Mouse (Mus musculus) kidney, postnatal 14 days (tissue): Measurements from ENCODE around the gene Btbd9.
A peak's percentile ranks its signal among the peaks of the same experiment; 100 is the strongest.

Experiments used
- DNase-seq: peaks from one replicate; pipeline ENCODE4 v3.0.0; 2022; ENCODE audit warnings: mixed read lengths

The Btbd9 gene

GRCm38 (mm10) chr17:30378221-30379010 is 197.9 kb downstream of the Btbd9 start:
- DNase-seq: no peak

- DNase-seq: no peak
Measured at GRCm38 (mm10) chr17:30377754-30378153, 198.5 kb downstream of the Btbd9 start.

DNA sequence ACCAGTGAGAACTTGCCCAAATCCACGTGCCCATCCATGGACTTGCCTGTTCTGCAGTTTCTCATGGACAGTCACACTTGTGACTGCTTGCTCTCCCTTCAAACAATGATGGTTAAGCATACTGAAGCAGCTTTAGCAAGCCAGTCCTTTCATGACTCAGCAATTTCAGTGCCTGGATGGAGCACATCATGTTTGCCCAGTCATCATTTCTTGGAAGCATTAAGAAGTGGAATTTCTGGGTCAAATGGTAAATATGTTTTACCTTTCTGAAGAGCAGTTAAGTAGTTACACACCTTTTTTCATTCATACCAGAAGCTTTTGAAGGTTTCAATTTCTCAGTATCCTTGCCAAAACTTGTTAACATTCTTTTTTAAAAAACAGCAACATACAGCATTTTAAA is 201.2 kb downstream of the Btbd9 start:
- DNase-seq: no peak

DNA sequence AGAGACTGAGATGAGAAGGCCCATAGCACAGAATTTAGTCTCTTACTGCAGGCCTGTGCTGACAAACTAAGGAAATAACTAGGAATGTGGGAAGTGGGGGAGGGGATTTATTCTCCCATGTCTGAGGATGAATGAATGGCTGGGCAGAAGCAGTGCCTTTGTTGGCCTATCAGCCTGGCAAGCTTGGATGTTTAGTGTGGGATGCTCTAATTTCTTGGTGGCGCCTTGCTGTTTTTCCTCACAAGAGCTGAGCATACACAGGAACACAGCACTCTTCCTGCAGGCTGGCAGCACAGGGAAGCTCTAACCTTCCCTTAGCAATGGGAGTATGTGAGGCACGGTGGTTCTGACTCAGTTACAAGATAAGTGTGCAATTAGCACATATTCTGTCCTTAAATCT is 207.7 kb downstream of the Btbd9 start:
- no peak for DNase-seq

GRCm38 (mm10) chr17:30364701-30365100 is 211.6 kb downstream of the Btbd9 start:
- no peak for DNase-seq

GRCm38 (mm10) chr17:30363365-30363764 is 212.9 kb downstream of the Btbd9 start:
- DNase-seq: no peak

- peak; percentile 14 for DNase-seq
Measured at GRCm38 (mm10) chr17:30360654-30361053, 215.6 kb downstream of the Btbd9 start.

GRCm38 (mm10) chr17:30359392-30359791 is 216.9 kb downstream of the Btbd9 start:
- DNase-seq: peak; percentile 30

- DNase-seq: no peak
Measured at GRCm38 (mm10) chr17:30355431-30355830, 220.9 kb downstream of the Btbd9 start.

DNA sequence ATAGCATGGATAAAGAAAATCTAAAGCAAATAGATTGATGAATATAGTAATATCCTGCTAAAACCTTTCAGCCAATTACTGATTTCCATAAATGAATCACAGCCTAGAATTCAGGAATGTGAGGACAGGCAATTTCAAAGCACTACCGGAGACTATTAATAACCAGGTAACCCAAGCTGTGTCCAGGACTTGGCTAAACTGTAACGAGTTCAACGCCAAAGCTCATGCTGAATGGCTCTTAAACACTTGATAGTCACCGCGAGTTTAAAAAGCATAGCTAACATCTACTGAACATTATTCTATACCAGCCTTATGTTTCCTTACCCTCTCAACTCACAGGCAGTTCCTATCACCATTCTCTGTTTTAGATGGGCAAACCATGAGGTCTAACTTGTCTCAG is 221.9 kb downstream of the Btbd9 start:
- peak; percentile 24 for DNase-seq

- no peak for DNase-seq
Measured at GRCm38 (mm10) chr17:30348031-30348430, 228.3 kb downstream of the Btbd9 start.

- DNase-seq: no peak
Measured at GRCm38 (mm10) chr17:30347101-30347613, 229.1 kb downstream of the Btbd9 start.

- no peak for DNase-seq
Measured at GRCm38 (mm10) chr17:30345008-30345407, 231.3 kb downstream of the Btbd9 start.

DNA sequence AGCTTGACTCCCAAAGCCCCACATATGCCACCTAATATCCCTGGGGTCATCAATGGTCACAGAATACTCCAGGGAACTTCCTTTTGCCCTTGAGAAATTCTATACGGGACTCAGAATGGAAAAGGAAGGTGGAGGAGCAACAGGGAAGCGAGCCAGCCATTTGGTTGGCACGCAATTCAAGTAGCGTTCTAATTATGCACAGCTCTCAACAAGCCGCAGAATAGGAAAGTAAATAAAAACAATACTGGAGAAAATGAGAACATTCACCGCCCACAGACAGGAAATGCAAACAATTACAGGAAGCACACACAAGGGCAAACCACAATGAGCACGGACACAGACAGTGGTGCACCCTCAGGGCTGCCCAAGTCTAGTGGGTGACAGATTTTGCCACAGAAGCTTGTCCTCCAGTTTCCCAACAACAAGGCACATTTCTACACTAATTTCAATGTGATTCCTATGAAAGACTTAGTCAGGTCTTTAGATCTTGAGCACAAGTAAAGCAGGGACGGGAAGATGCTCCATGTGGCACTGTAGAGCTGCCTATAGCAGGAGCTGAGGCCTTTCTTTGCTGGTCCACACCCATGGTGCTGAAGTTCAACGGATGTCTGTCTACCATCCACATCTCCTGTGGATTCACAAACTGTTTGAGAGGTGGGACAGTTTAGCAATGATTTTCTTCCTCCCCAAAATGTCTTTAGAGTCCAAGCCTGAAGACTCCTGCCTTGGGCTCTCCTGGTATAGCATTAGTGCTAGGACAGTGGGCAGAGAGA is 232.4 kb downstream of the Btbd9 start:
- no peak for DNase-seq

DNA sequence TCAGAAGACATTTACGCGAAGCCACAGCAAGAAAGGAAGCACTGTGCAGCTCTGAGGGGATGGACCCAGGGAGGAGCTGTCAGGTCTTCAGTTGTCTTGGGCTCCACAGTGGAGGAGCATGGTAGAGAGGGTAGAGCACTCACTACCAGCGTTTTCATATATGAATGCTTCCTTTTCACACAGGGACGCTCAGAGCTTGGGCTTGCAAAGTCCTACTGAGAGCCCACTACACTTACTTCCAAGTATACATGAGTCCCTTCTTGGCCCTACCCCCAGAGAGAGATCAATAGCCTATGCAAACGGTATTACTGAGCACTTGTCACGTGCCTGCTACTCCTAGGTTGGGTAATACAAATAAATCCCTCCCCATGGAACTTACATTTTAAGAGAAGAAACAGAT is 234.7 kb downstream of the Btbd9 start:
- no peak for DNase-seq

- no peak for DNase-seq
Measured at GRCm38 (mm10) chr17:30340495-30341126, 235.7 kb downstream of the Btbd9 start.

GRCm38 (mm10) chr17:30339317-30339716 is 237.0 kb downstream of the Btbd9 start:
- DNase-seq: no peak

- no peak for DNase-seq
Measured at GRCm38 (mm10) chr17:30336816-30337215, 239.5 kb downstream of the Btbd9 start.

DNA sequence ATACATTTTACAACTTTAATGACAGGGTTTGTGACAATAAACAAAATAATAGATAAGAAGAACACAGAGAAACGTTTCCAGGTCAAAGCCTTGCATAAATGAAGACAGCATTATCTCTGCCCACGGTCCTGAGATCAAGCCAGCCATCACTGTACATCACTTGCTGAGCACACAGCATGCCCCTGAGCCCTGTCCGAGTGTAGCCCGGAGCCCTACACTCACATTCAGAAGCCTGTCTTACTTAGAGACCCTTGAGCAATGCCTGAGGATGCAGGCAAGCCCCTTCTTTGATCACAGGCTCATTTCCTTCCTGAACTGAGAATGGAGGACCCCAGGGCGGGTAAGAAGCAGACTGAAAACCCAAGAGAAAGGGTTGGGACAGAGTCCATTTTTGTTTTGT is 240.0 kb downstream of the Btbd9 start:
- no peak for DNase-seq

GRCm38 (mm10) chr17:30335746-30336145 is 240.5 kb downstream of the Btbd9 start:
- no peak for DNase-seq

DNA sequence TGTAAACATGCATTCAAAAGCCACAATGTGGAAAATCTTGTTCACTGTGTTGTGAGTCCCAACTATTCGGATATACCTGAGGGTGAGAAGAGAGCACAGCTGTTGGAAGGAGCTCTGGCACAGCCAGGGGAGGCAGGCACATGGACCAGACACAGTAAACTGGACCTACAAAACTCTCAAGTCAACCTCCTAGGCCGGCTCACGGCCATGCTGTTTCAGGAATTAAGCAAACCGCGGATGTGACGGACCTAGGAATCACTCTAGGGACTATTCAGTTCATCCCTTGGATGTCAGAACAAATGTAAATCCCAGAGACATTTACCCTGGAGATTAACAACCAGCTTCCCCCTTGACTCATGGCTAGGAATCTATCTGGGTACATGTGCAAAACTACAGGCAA is 242.0 kb downstream of the Btbd9 start:
- DNase-seq: no peak

GRCm38 (mm10) chr17:30333136-30333535 is 243.2 kb downstream of the Btbd9 start:
- no peak for DNase-seq

GRCm38 (mm10) chr17:30331380-30331779 is 244.9 kb downstream of the Btbd9 start:
- DNase-seq: no peak

GRCm38 (mm10) chr17:30329531-30329930 is 246.8 kb downstream of the Btbd9 start:
- peak; percentile 29 for DNase-seq
